Mouse (Mus musculus) stomach, embryonic 16.5 days (tissue): ENCODE measurements around the gene Gm11596. TPM values are rescaled to one million over a fixed set of nuclear protein-coding genes. Genes with fewer than 3 reads are reported as not detected.
"Not testable (repeated sequence)": the region's sequence is repeated elsewhere in the genome, so short reads cannot be mapped to it uniquely, and the experiment has no call there.

Source experiments
- ATAC-seq: fragments of 200-750 bp; cut with Nextera tagmentation; 2 replicates; pipeline ENCODE4 v1.8.0; 2017; ENCODE audit warnings: moderate number of reproducible peaks, moderate TSS enrichment; ENCODE audit not compliant: insufficient read depth, low FRiP score
- H3K27ac ChIP-seq: fragments of 300-500 bp; sonication (generic); 2 replicates; pipeline ENCODE4 v1.5.1; 2014; ENCODE audit warnings: low read length
- H3K27me3 ChIP-seq: fragments of 300-500 bp; sonication (generic); 2 replicates; pipeline ENCODE4 v1.6.1; 2014; ENCODE audit warnings: low read length, control low read depth, mixed read lengths; ENCODE audit not compliant: control insufficient read depth, insufficient read depth
- H3K36me3 ChIP-seq: fragments of 300-500 bp; sonication (generic); 2 replicates; pipeline ENCODE4 v1.6.1; 2014; ENCODE audit warnings: low read length; ENCODE audit not compliant: control insufficient read depth, insufficient read depth
- H3K4me1 ChIP-seq: fragments of 300-500 bp; sonication (generic); 2 replicates; pipeline ENCODE4 v1.6.1; 2014; ENCODE audit warnings: low read length, control low read depth, mixed read lengths; ENCODE audit not compliant: control insufficient read depth, insufficient read depth
- H3K4me2 ChIP-seq: fragments of 300-500 bp; sonication (generic); 2 replicates; pipeline ENCODE4 v1.6.1; 2014; ENCODE audit warnings: low read depth, low read length, mixed read lengths
- H3K4me3 ChIP-seq: fragments of 300-500 bp; sonication (generic); replicated peaks from 2 replicates; pipeline ENCODE4 v1.5.1; 2014; ENCODE audit warnings: mild to moderate bottlenecking, low read length
- H3K9ac ChIP-seq: fragments of 300-500 bp; sonication (generic); 2 replicates; pipeline ENCODE4 v1.6.1; 2014; ENCODE audit warnings: low read length
- H3K9me3 ChIP-seq: fragments of 300-500 bp; sonication (generic); replicated peaks from 2 replicates; pipeline ENCODE4 v1.6.1; 2016; ENCODE audit warnings: low read length, control low read depth; ENCODE audit not compliant: control insufficient read depth
- WGBS: fragments of 180-500 bp; shearing (Covaris S2); extraction: QIAGEN DNeasy Blood & Tissue Kit; methylation state at CpG from one replicate; pipeline ENCODE4 v1.1.7; 2014; 5-methylcytosine and 5-hydroxymethylcytosine counted together
- polyA plus RNA-seq: library from polyadenylated mRNA; unstranded; fragments of >200 nt; fragmentation: Nextera tagmentation; extraction: Ambion mirVana; gene quantifications from 2 replicates; pipeline ENCODE4 v1.2.1, GENCODE M21; 2015

The Gm11596 gene
- polyA plus RNA-seq = not detected in 2 replicates

DNA sequence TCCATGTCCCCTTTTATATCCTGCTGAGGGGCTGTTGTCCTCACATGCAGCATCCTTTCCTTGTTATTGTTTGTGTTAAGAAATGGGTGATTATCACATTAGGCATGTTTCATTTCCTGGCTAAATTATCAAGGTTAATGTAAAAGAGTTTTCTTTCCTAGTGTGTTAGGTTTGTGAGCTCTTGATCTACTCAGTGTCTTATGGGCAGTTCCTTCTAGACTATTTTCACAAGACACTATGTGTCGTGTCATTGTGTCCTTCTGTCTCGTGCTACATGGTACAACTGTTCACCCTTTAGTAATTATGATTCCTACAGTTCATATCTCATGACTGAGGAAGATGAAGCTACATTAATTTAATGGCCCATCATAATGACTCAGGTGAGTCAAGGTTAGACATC is at the start of gene Gm11596:
Gene Gm11596 (minus strand): TSS at position 101 of the 400 bp plus-strand sequence.
- H3K9ac ChIP-seq = no peak within 1 kb of the TSS
- no peak for ATAC-seq
- H3K9me3 ChIP-seq = no peaks in the 10 kb centered on the region
- WGBS = 77% methylated on average over 2 of the region's 2 CpGs
- no peaks in the 10 kb centered on the region for H3K4me1 ChIP-seq
- H3K27me3 ChIP-seq = no peaks in the 10 kb centered on the region
- H3K27ac ChIP-seq = no peak within 1 kb of the TSS
- no peak within 1 kb of the TSS for H3K4me3 ChIP-seq
- H3K4me2 ChIP-seq = no peak within 1 kb of the TSS
- H3K36me3 ChIP-seq = no peaks in the 10 kb centered on the region

DNA sequence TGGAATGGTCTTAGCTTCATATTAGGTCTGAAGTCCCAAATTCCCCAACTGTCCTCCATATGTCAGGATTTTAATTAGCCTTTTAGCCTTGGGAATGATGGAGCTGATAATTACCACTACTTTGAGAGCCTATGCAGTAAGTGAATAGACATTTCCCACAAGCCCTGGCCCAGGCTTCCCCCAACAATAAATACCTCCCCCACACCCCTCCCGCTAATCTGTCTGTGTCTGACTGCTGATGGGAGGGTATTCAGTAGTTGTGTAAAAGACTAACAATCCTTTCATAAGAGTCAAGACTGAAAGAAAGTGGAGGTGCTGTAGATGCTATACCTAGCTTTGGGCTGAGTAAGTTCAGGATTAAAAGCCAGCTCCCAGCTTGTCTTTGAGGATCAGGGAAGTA is 48.9 kb upstream of the Gm11596 start:
- H3K27me3 ChIP-seq = no peaks in the 10 kb centered on the region
- H3K4me1 ChIP-seq = no peaks in the 10 kb centered on the region
- ATAC-seq = no peak
- H3K27ac ChIP-seq = no peak overlapping the region
- no peak overlapping the region for H3K4me3 ChIP-seq
- WGBS = 92% methylated on average over 1 of the region's 1 CpGs
- no peak overlapping the region for H3K4me2 ChIP-seq
- H3K9me3 ChIP-seq = no peaks in the 10 kb centered on the region
- H3K36me3 ChIP-seq = no peaks in the 10 kb centered on the region
- no peak overlapping the region for H3K9ac ChIP-seq

DNA sequence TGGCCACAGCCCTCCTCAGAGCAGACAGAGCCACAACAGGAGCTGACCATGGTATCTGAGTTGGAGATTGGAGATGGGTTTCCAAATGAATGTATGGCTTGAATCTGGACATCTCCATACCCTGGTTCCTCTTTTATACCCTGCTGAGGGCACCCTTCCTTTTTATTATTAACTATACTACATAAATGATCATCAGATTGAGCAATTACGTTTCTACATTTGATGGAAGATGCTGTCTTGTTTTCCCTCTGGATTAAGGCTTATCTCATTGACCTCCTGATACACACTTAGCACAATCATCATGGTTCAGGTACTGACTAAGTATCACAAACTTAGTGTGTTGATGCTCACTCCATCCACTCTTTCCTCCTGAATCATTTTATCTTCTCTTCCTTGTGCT is 44.7 kb upstream of the Gm11596 start, which contains the start of gene 2300003K06Rik:
Gene 2300003K06Rik (minus strand): TSS at position 101 of the 400 bp plus-strand sequence.
- H3K36me3 ChIP-seq = no peaks in the 10 kb centered on the region
- no peak within 1 kb of the TSS for H3K4me2 ChIP-seq
- H3K9ac ChIP-seq = no peak within 1 kb of the TSS
- H3K27me3 ChIP-seq = no peaks in the 10 kb centered on the region
- no peak within 1 kb of the TSS for H3K27ac ChIP-seq
- no peaks in the 10 kb centered on the region for H3K4me1 ChIP-seq
- 69% methylated on average over 1 of the region's 1 CpGs for WGBS
- no peak for ATAC-seq
- H3K4me3 ChIP-seq = no peak within 1 kb of the TSS
- no peaks in the 10 kb centered on the region for H3K9me3 ChIP-seq

DNA sequence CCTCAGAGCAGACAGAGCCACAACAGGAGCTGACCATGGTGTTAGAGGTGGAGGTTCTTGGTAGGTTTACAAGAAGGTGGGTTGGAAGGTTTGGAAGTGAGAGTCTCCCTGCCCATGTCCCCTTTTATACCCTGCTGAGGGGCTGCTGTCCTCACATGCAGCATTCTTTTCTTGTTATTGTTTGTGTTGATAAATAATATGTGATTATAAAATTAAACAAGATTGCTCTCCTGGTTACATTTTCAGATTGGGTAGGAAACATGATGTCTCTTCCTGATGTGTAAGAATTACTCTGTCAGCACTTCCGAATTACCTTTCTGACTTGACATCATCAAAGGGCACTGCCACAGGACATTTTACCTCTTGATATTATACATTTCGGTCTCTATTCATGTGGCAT is 22.3 kb upstream of the Gm11596 start, which contains the start of gene Gm11564:
Gene Gm11564 (minus strand): TSS at position 101 of the 400 bp plus-strand sequence.
- not testable (repeated sequence) for H3K9ac ChIP-seq, H3K27ac ChIP-seq, H3K27me3 ChIP-seq, ATAC-seq, H3K4me1 ChIP-seq, H3K4me3 ChIP-seq, H3K4me2 ChIP-seq, H3K36me3 ChIP-seq, H3K9me3 ChIP-seq
- WGBS = 86% methylated on average over 2 of the region's 2 CpGs

DNA sequence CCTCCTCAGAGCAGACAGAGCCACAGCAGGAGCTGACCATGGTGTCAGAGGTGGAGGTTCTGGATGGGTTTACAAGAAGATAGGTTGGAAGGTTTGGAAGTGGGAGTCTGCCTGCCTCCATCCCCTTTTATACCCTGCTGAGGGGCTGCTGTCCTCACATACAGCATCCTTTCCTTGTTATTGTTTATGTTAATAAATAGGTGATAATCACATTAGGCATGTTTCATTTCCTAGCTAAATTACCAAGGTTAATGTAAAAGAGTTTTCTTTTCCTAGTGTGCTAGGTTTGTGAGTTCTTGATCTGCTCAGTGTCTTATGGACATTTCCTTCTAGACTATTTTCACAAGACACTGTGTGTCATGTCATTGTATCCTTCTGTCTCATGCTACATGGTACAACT is 16.5 kb upstream of the Gm11596 start, which contains the start of gene Krtap4-13:
Gene Krtap4-13 (minus strand): TSS at position 101 of the 400 bp plus-strand sequence.
- H3K9me3 ChIP-seq, H3K27me3 ChIP-seq, ATAC-seq, H3K4me2 ChIP-seq, H3K4me1 ChIP-seq, H3K27ac ChIP-seq, H3K4me3 ChIP-seq, H3K9ac ChIP-seq, H3K36me3 ChIP-seq: not testable (repeated sequence)

DNA sequence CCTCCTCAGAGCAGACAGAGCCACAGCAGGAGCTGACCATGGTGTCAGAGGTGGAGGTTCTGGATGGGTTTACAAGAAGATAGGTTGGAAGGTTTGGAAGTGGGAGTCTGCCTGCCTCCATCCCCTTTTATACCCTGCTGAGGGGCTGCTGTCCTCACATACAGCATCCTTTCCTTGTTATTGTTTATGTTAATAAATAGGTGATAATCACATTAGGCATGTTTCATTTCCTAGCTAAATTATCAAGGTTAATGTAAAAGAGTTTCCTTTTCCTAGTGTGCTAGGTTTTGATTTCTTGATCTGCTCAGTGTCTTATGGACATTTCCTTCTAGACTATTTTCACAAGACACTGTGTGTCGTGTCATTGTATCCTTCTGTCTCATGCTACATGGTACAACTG is 11.1 kb upstream of the Gm11596 start, which contains the start of gene Gm11554:
Gene Gm11554 (minus strand): TSS at position 101 of the 400 bp plus-strand sequence.
- not testable (repeated sequence) for ATAC-seq
- no CpG with 5 or more reads among the region's 1 CpGs for WGBS

DNA sequence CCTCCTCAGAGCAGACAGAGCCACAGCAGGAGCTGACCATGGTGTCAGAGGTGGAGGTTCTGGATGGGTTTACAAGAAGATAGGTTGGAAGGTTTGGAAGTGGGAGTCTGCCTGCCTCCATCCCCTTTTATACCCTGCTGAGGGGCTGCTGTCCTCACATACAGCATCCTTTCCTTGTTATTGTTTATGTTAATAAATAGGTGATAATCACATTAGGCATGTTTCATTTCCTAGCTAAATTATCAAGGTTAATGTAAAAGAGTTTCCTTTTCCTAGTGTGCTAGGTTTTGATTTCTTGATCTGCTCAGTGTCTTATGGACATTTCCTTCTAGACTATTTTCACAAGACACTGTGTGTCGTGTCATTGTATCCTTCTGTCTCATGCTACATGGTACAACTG is 5.6 kb upstream of the Gm11596 start, which contains the start of gene Gm11569:
Gene Gm11569 (minus strand): TSS at position 101 of the 400 bp plus-strand sequence.
- H3K27me3 ChIP-seq = not testable (repeated sequence)

More for the DNA sequence above, 11.1 kb upstream of the Gm11596 start, which contains the start of gene Gm11554:
- not testable (repeated sequence) for H3K27ac ChIP-seq, H3K9me3 ChIP-seq, H3K4me3 ChIP-seq, H3K4me2 ChIP-seq, H3K27me3 ChIP-seq, H3K9ac ChIP-seq, H3K36me3 ChIP-seq, H3K4me1 ChIP-seq

DNA sequence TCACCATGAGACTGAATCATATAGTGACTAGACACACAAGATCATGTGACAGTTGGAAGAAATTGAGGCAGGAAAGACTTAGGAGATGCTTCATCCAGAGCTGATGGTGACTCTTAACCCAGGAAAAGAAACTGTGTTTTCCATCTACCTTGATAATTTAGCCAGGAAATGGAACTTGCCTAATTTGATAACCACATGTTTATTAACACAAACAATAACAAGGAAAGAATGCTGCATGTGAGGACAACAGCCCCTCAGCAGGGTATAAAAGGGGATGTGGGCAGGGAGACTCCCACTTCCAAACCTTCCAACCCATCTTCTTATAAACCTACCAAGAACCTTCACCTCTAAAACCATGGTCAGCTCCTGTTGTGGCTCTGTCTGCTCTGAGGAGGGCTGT is 8.4 kb downstream of the Gm11596 start, which contains the start of gene Krtap4-9:
Gene Krtap4-9 (plus strand): TSS at position 301 of the 400 bp plus-strand sequence.
- ATAC-seq, H3K36me3 ChIP-seq, H3K27ac ChIP-seq, H3K9me3 ChIP-seq, H3K4me2 ChIP-seq, H3K4me3 ChIP-seq, H3K27me3 ChIP-seq, H3K9ac ChIP-seq, H3K4me1 ChIP-seq: not testable (repeated sequence)

More for the DNA sequence above, 5.6 kb upstream of the Gm11596 start, which contains the start of gene Gm11569:
- H3K4me2 ChIP-seq, H3K9me3 ChIP-seq, H3K27ac ChIP-seq, H3K4me1 ChIP-seq, H3K4me3 ChIP-seq, H3K9ac ChIP-seq, ATAC-seq, H3K36me3 ChIP-seq: not testable (repeated sequence)
- WGBS = no CpG with 5 or more reads among the region's 1 CpGs

DNA sequence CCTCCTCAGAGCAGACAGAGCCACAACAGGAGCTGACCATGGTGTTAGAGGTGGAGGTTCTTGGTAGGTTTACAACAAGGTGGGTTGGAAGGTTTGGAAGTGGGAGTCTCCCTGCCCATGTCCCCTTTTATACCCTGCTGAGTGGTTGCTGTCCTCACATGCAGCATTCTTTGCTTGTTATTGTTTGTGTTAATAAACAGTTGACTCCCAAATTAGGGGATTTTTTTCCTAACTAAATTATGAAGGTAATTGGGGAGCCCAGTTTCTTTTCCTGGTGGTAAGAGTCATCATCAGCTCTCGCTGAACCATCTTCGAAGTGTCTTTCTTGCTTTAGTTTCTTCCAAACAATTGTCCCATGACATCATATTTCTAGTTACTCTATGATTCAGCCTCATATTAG is 12.7 kb downstream of the Gm11596 start, which contains the start of gene Krtap4-8:
Gene Krtap4-8 (minus strand): TSS at position 101 of the 400 bp plus-strand sequence.
- no peaks in the 10 kb centered on the region for H3K27me3 ChIP-seq
- no peak within 1 kb of the TSS for H3K9ac ChIP-seq
- no peak for ATAC-seq
- H3K27ac ChIP-seq = no peak within 1 kb of the TSS
- no peaks in the 10 kb centered on the region for H3K36me3 ChIP-seq
- H3K9me3 ChIP-seq = no peaks in the 10 kb centered on the region
- 93% methylated on average over 2 of the region's 2 CpGs for WGBS
- H3K4me1 ChIP-seq = no peaks in the 10 kb centered on the region
- H3K4me3 ChIP-seq = no peak within 1 kb of the TSS
- H3K4me2 ChIP-seq = no peak within 1 kb of the TSS
